Mouse (Mus musculus) kidney, adult 8-10 months (tissue): ENCODE measurements around the gene Atp5h.
A peak's percentile ranks its signal among the peaks of the same experiment; 100 is the strongest.

Experiments
- DNase-seq, 2 experiments: peaks; one replicate each; pipeline ENCODE4 v3.0.0; 2022

Gene Atp5h

GRCm38 (mm10) chr11:115437571-115438122 is 17.9 kb upstream of the Atp5h start:
- DNase-seq: no peak

DNA sequence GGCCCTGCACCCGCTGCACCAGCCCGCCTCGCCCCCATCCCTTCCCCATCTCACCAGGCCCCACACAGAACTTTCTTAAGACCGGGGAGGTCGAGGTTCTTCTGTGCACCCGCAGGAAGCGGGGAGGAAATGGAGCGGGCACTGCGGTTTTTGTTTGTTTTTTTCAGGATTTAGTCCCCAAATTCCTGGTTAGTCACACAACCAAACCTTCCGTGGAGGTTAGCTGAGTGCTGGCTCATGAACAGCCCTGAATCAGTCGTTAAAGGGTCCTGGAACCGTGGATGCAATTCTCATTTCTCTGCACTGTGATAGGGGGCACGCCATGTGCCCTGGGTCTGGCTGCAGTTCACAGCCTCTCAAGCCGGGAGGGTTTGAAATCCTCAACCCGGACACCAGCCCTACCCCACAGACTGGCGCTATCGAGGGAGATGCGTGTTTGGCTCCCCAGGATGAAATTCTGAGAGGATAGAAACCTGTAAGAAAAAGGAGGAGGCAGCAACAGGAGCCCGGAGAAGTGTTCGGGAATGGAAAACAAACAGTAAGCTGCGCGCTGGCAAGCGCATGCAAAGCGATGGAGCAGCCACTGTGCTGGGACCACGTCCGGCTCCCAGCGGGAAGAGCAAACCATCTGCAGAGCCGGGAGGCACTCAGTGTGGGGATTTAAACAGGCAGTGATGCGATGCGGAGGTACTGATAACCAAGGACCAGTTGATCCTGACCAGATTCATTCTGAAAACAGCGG is 16.0 kb upstream of the Atp5h start:
- no peak for DNase-seq

DNA sequence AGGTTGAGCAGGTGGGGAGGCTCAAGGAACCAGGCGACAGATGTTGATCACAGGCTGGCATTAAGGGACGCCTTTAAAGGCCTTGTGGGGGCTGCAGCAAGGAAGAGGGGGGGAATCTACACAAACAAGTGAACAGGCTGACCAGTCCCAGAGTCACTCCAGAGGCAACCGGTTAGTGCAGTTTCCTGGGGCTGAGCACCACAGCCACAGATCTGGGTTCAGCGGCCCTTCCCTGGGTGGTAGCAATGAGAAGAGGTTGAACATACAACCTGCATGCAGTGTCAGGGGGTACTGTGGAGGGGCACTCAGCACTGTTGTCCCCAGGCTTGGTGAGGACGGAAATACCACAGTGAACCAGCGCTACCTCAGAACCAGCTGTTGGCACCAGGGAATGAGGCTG is 13.6 kb upstream of the Atp5h start:
- no peak for DNase-seq

DNA sequence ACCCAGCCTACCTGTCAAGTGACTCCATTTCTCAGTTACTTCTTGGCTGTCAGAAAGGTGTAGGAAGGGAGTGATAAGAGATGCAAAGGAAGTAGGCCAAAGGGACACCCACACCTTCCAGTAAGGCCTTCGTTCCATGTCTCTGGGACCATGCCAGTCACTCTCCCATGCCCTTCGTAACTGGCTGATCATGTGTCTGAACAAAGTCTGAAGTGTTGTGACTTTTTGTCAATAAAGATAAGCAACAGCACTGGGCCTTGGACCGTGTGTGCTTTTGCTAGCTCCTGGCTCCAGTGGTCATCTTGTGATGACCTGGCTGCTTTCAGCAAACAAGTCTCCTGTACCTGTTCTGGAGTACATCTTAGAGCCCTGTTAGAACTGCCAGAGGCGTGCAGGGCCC is 13.1 kb upstream of the Atp5h start:
- DNase-seq: no peak

DNA sequence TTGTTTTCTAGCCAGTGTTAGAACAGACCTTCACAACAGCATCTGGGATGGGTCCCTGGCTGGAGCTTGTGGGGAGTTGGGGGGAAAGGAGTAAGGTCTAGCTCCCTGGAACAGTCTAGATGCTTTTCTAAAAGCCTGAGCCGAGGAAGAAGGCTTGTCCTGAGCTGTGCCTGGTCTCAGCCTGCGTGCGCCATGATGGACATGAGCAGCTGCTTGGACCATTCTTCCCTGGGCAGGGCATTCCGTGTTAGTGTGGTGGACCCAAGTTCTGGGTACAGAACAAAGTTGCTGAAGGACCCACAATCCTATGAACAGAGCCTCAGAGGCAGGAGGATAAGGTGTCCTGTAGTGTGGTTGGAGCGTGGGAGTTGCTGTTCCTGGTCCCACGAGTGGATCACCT is 10.8 kb upstream of the Atp5h start:
- no peak for DNase-seq

GRCm38 (mm10) chr11:115429307-115429706 is 9.5 kb upstream of the Atp5h start:
- DNase-seq: no peak

DNA sequence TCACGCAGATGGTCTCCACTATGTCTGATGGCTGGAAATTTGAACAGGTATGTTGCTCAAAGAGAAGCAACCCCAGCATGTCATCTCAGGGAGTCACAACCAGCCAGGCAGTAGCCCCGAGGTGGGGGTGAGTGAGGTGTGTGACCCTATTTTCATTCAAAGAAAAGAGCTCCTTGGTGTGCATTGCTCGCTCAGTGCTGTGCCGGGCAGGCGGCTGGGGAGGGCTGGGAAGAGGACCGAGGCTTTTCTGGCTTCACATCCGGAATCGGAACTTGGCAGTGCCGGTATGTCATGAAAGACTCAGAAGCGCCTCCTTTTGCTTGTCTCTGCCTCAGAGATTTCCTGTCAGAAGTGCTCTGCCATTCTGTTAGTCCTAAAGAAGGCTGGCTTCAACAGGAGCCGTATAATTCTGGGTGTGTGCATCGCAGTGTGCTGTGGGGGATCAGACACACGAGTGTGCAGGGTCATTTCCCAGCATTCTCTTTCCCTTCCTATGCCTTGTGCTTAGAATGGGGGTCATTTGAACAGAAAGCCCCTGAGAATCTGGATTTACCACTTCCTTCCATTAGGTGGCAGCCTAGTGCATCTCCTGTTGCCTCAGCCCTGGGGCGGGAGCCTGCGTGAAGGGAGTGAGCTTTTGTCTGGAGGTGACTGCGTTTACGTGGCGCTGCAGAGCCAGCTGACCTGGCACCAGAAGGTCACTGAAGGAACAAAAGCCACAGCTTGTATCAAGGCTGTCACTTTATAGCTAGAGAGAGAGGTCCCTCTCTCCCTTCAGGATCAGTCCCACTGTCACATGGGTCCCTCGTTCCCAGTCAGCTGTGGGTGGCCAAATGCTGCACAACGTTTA is 7.9 kb upstream of the Atp5h start:
- peak in 1 of 2 experiments; percentile 71 for DNase-seq

- no peak for DNase-seq
Measured at GRCm38 (mm10) chr11:115425671-115426070, 5.9 kb upstream of the Atp5h start.

GRCm38 (mm10) chr11:115424666-115425065 is 4.9 kb upstream of the Atp5h start:
- no peak for DNase-seq

GRCm38 (mm10) chr11:115423091-115423490 is 3.3 kb upstream of the Atp5h start:
- no peak for DNase-seq

- no peak for DNase-seq
Measured at GRCm38 (mm10) chr11:115421972-115422371, 2.2 kb upstream of the Atp5h start.

DNA sequence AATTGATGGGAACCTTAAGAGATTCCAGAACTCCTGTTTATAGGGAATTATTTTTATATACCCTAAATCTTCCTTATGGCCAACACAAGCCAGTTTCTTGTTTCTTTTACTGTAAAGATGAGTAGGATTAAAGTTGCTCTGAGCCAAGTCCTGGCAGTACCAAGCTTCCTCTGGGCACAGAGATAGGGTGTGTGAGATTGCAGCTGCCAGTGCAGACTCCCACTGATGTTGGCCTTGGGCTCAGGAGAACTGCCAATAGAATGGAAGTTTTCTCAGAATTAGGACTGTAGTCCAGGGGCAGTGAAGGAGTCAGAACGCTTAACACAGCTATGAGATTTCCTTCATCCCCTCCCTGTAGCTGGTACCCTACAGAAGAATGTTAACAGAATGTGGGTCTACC is 1.6 kb upstream of the Atp5h start:
- no peak for DNase-seq

- peak; percentile 59 to 70 for DNase-seq
Measured at GRCm38 (mm10) chr11:115420336-115421190, 801 bp upstream of the Atp5h start.

DNA sequence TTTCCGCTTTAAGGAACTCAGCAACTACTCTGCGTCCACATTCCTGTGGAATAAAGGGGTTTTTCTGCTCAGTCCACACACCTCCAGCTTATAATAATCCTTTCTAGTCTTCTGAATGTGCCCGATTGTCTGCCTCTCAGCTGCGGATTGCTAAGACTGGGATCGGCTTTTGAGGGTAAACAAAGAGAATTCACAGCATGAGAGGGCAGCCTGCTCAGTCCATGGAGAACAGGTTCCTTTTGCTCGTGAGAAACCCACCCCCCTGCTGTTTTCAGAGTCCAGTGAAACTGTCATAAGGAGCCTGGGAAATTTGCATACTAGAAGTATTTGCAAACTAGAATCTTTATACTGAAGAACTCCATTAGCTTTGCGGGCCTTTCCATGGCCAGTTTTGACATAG is 10.2 kb downstream of the Atp5h start:
- no peak for DNase-seq

GRCm38 (mm10) chr11:115408266-115408920 is 11.4 kb downstream of the Atp5h start:
- no peak for DNase-seq

GRCm38 (mm10) chr11:115406858-115407401 is 12.8 kb downstream of the Atp5h start:
- no peak for DNase-seq

GRCm38 (mm10) chr11:115405723-115406122 is 14.0 kb downstream of the Atp5h start:
- DNase-seq: no peak

DNA sequence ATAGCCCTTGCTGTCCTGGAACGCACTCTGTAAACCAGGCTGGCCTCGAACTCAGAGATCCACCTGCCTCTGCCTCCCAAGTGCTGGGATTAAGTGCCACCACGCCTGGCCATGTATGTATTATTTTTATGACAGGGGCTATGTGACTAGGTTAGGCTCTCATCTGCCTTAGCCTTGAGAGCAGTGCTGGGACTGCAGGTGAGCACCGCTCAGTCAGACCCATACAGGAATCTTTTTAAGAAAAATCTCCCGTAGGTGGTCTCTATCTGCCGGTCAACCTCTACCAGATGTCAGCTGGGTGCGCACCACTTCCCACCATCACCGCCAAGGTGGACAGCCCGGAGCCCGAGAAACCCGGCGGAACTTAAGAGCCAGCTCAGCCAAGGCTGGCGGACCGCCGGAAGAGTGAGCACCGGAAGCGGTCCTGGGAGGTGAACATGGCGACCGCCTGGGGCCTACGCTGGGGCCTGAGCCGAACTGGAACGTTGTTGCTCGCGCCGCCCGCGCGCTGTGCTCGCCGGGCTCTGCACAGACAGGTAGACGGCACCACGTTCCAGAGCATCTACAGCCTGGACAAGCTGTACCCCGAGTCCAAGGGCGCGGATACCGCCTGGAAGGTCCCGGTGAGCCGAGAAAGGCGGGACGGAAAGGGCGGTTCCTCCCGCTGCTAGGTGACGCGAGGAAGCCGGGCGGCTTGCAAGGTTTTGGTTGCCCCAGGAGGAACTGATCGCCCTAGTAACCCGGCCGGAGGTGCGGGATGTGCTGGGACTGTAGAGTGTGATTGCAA is 16.2 kb downstream of the Atp5h start, which contains the start of gene Mrpl58:
TSS of gene Mrpl58 (plus strand) at position 415 of the 787 bp plus-strand sequence.
- peak; percentile 76 to 88 for DNase-seq

- no peak for DNase-seq
Measured at GRCm38 (mm10) chr11:115400630-115401391, 19.0 kb downstream of the Atp5h start.

DNA sequence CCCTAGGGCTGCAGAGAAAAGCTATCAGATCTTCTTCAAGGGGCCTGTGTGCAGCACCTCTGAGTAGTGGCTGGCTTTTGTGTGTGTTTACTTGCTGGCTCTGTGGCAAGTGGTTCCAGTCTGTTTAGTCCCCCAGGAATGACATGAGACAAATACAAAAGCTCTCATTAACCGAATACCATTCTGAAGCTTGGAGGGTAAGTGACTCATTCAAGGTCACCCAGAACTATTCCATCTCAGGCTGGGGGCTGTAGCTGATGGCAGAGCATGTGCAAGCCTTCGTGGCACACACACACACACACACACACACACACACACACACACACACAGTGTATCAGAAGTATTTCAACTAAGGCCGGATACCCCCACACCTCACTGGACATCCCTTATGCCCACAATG is 19.6 kb downstream of the Atp5h start:
- no peak for DNase-seq
